Mouse (Mus musculus): ENCODE measurements around the gene Frrs1.
"Not testable (repeated sequence)": the region's sequence is repeated elsewhere in the genome, so short reads cannot be mapped to it uniquely, and the experiment has no call there.

Gene Frrs1

GRCm38 (mm10) chr3:116858941-116859685 is at the start of gene Frrs1:
Gene Frrs1, plus strand, starts transcription at chr3:116859464.
- DNase-seq (ENCODE audit: extremely low spot score, low read depth, low spot score), result no peak

GRCm38 (mm10) chr3:116810351-116810750 is 48.9 kb upstream of the Frrs1 start:
- not testable (repeated sequence) for DNase-seq (ENCODE audit: extremely low spot score, low read depth, low spot score)

GRCm38 (mm10) chr3:116812946-116813345 is 46.3 kb upstream of the Frrs1 start:
- DNase-seq (ENCODE audit: extremely low spot score, low read depth, low spot score), result no peak

GRCm38 (mm10) chr3:116815305-116815797 is 43.9 kb upstream of the Frrs1 start:
- no peak for DNase-seq (ENCODE audit: extremely low spot score, low read depth, low spot score)

- DNase-seq (ENCODE audit: extremely low spot score, low read depth, low spot score), result no peak
Observed at GRCm38 (mm10) chr3:116815916-116816315, 43.3 kb upstream of the Frrs1 start.

GRCm38 (mm10) chr3:116816674-116817215 is 42.5 kb upstream of the Frrs1 start:
- DNase-seq (ENCODE audit: extremely low spot score, low read depth, low spot score), result no peak

GRCm38 (mm10) chr3:116817231-116817630 is 42.0 kb upstream of the Frrs1 start:
- no peak for DNase-seq (ENCODE audit: extremely low spot score, low read depth, low spot score)

- no peak for DNase-seq (ENCODE audit: extremely low spot score, low read depth, low spot score)
Observed at GRCm38 (mm10) chr3:116826471-116827215, 32.6 kb upstream of the Frrs1 start.

- DNase-seq (ENCODE audit: extremely low spot score, low read depth, low spot score), result no peak
Observed at GRCm38 (mm10) chr3:116829274-116829920, 29.9 kb upstream of the Frrs1 start.

GRCm38 (mm10) chr3:116831324-116831723 is 27.9 kb upstream of the Frrs1 start:
- no peak for DNase-seq (ENCODE audit: extremely low spot score, low read depth, low spot score)

GRCm38 (mm10) chr3:116832526-116833310 is 26.5 kb upstream of the Frrs1 start:
- DNase-seq (ENCODE audit: extremely low spot score, low read depth, low spot score), result no peak

- no peak for DNase-seq (ENCODE audit: extremely low spot score, low read depth, low spot score)
Observed at GRCm38 (mm10) chr3:116833491-116833890, 25.8 kb upstream of the Frrs1 start.

GRCm38 (mm10) chr3:116834241-116834640 is 25.0 kb upstream of the Frrs1 start:
- DNase-seq (ENCODE audit: extremely low spot score, low read depth, low spot score), result no peak

- DNase-seq (ENCODE audit: extremely low spot score, low read depth, low spot score), result no peak
Observed at GRCm38 (mm10) chr3:116835350-116835749, 23.9 kb upstream of the Frrs1 start.

GRCm38 (mm10) chr3:116835770-116836680 is 23.2 kb upstream of the Frrs1 start:
- peak; percentile 77 for DNase-seq (ENCODE audit: extremely low spot score, low read depth, low spot score)

- no peak for DNase-seq (ENCODE audit: extremely low spot score, low read depth, low spot score)
Observed at GRCm38 (mm10) chr3:116836681-116837475, 22.4 kb upstream of the Frrs1 start.

GRCm38 (mm10) chr3:116841311-116841710 is 18.0 kb upstream of the Frrs1 start:
- no peak for DNase-seq (ENCODE audit: extremely low spot score, low read depth, low spot score)

GRCm38 (mm10) chr3:116844880-116845579 is 14.2 kb upstream of the Frrs1 start:
- no peak for DNase-seq (ENCODE audit: extremely low spot score, low read depth, low spot score)
